Mouse (Mus musculus): ENCODE measurements around the gene Rras.

GRCm38 (mm10) chr7:45058607-45059571 lies 41.1 kb downstream of the Rras start:
- TF ChIP-seq POLR2A (IDR thresholded peaks at IDR 0.05; ENCODE audit: borderline replicate concordance, control insufficient read depth, low read depth, low read length) (no peak), CTCF (IDR thresholded peaks at IDR 0.05; ENCODE audit: control insufficient read depth, insufficient read depth, low read length) (no peak)
